8 mouse cellular contexts compared by ENCODE assay signal in the genomic region with DNA sequence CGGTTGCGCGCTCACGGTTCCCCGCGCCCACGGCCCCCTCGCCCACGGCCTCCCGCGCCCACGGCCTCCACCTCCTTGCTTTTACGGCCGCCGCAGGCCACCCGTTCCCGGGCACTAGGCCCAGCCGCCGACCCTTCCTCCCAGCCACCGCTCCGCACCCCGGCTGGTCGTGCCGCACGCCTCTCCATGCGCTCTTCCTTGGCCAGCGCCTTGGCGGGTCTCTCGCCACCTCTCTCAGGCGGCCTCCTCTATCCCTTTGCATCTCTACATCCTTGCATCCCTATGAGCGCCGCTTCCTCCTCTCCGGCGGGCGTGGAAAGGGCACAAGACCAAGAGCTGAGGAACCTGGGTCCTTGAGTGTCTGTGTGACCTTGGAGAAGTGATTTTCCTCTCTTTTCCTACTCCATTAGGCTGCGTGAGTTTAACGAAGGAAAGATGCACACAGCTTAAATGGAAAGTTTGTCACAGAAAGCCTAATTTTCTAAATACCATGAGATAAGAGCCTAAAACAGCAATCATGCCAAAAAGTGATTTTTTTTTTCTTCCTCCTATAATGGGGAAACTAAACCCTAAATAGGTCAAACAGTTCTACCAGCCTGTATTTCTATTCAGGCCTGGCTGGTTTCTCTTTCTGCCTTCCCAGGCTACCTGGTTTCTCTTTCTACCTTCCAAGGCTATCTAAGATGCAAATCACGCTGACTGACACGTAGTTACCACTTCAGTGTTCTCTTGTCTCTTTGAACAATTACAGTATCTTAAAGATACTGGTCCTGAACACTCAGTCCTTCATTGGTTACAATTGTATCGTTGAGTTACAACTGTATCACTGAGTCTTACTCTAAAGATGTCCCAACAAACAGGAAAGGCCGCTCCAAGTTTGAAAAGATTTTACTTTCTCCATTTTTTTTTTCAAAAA. TPM values are rescaled to one million over a fixed set of nuclear protein-coding genes. Genes with fewer than 3 reads are reported as not detected.
DNase-seq lines count a peak whose midpoint lies in the region; ATAC-seq and TF ChIP-seq lines count a peak whose summit lies in the region.

No protein-coding gene starts in this region.

- no peaks in the 10 kb centered on the region for H3K27me3 ChIP-seq in embryonic facial prominence, embryonic 14.5 days (replicated peaks; ENCODE audit: control insufficient read depth, insufficient read depth, low read length)
- H3K27me3 ChIP-seq in hindbrain, embryonic 13.5 days = no peaks in the 10 kb centered on the region
- no peaks in the 10 kb centered on the region for H3K27me3 ChIP-seq in midbrain, embryonic 12.5 days
- no peaks in the 10 kb centered on the region for H3K27me3 ChIP-seq in testis, adult 2 months (ENCODE audit: control insufficient read depth, insufficient read depth, low read length)

- peak overlapping the region; percentile 84 for H3K9ac ChIP-seq in embryonic facial prominence, embryonic 14.5 days (ENCODE audit: low read depth, low read length)
- H3K9ac ChIP-seq in hindbrain, embryonic 13.5 days = peak overlapping the region; percentile 88
- peak overlapping the region; percentile 87 for H3K9ac ChIP-seq in midbrain, embryonic 12.5 days (replicated peaks)

- H3K27ac ChIP-seq in embryonic facial prominence, embryonic 14.5 days (replicated peaks; ENCODE audit: low read depth, low read length) = peak overlapping the region; percentile 75
- peak overlapping the region; percentile 91 for H3K27ac ChIP-seq in hindbrain, embryonic 13.5 days
- H3K27ac ChIP-seq in midbrain, embryonic 12.5 days (replicated peaks) = peak overlapping the region; percentile 90
- H3K27ac ChIP-seq in testis, adult 2 months (ENCODE audit: control insufficient read depth, insufficient read depth, low read depth, low read length) = peak overlapping the region; percentile 93

- no peaks in the 10 kb centered on the region for H3K9me3 ChIP-seq in embryonic facial prominence, embryonic 14.5 days (ENCODE audit: control insufficient read depth, low read length)
- no peaks in the 10 kb centered on the region for H3K9me3 ChIP-seq in hindbrain, embryonic 13.5 days
- no peaks in the 10 kb centered on the region for H3K9me3 ChIP-seq in midbrain, embryonic 12.5 days

- peak overlapping the region; percentile 90 for H3K4me3 ChIP-seq in embryonic facial prominence, embryonic 14.5 days (ENCODE audit: low read depth, low read length)
- H3K4me3 ChIP-seq in hindbrain, embryonic 13.5 days = peak overlapping the region; percentile 88
- H3K4me3 ChIP-seq in midbrain, embryonic 12.5 days = peak overlapping the region; percentile 92
- peak overlapping the region; percentile 99 for H3K4me3 ChIP-seq in testis, adult 2 months (ENCODE audit: control insufficient read depth, low read depth, low read length)

- peak; percentile 58 for ATAC-seq in embryonic facial prominence, embryonic 14.5 days (ENCODE audit: low read depth)
- ATAC-seq in hindbrain, embryonic 13.5 days (ENCODE audit: low FRiP score) = peak; percentile 57
- ATAC-seq in midbrain, embryonic 12.5 days (ENCODE audit: low FRiP score, low read depth) = peak; percentile 74

- no peak for TF ChIP-seq POLR2A in testis, adult 2 months (IDR thresholded peaks at IDR 0.05; ENCODE audit: control insufficient read depth, low read depth, low read length)

- TF ChIP-seq CTCF in testis, adult 2 months (IDR thresholded peaks at IDR 0.05; ENCODE audit: control insufficient read depth, insufficient read depth, insufficient replicate concordance, low read depth, low read length) = no peak

- H3K4me1 ChIP-seq in embryonic facial prominence, embryonic 14.5 days (ENCODE audit: control insufficient read depth, insufficient read depth, low read length) = no peaks in the 10 kb centered on the region
- H3K4me1 ChIP-seq in hindbrain, embryonic 13.5 days (replicated peaks) = peaks cover 19% of the 10 kb centered on the region
- H3K4me1 ChIP-seq in midbrain, embryonic 12.5 days = peaks cover 5% of the 10 kb centered on the region; the same call in 1 of the 2 replicates
- peaks cover 4% of the 10 kb centered on the region; the same call in 1 of the 2 replicates for H3K4me1 ChIP-seq in testis, adult 2 months (ENCODE audit: control insufficient read depth, insufficient read depth, low read length)

- 16% methylated on average over 18 of the region's 41 CpGs for WGBS in embryonic facial prominence, embryonic 14.5 days
- 10% methylated on average over 28 of the region's 41 CpGs for WGBS in hindbrain, embryonic 13.5 days
- WGBS in midbrain, embryonic 12.5 days = 10% methylated on average over 31 of the region's 41 CpGs

- peak overlapping the region; percentile 92 for H3K4me2 ChIP-seq in embryonic facial prominence, embryonic 14.5 days (ENCODE audit: low read depth, low read length)
- peak overlapping the region; percentile 81 for H3K4me2 ChIP-seq in hindbrain, embryonic 13.5 days
- peak overlapping the region; percentile 82 for H3K4me2 ChIP-seq in midbrain, embryonic 12.5 days (replicated peaks)

- intact Hi-C loops in left cerebral cortex, postnatal 14 days (cut with DNase I) = no loop called here

- peak; percentile 64 for DNase-seq in embryo, embryonic 10.5 days (ENCODE audit: low spot score)
- DNase-seq in embryo, embryonic 9.5 days (ENCODE audit: extremely low spot score) = no peak
- DNase-seq in NIH3T3 (ENCODE audit: low read depth) = peak; percentile 58
- peak; percentile 38 for DNase-seq in embryonic facial prominence, embryonic 14.5 days (ENCODE audit: low spot score)
- peak; percentile 13 to 39 for DNase-seq in left cerebral cortex, postnatal 14 days (ENCODE audit: low spot score in 2 of 2)

- H3K36me3 ChIP-seq in embryonic facial prominence, embryonic 14.5 days (ENCODE audit: control insufficient read depth, insufficient read depth, low read length) = no peaks in the 10 kb centered on the region
- no peaks in the 10 kb centered on the region for H3K36me3 ChIP-seq in hindbrain, embryonic 13.5 days
- no peaks in the 10 kb centered on the region for H3K36me3 ChIP-seq in midbrain, embryonic 12.5 days
- no peaks in the 10 kb centered on the region for H3K36me3 ChIP-seq in testis, adult 2 months (ENCODE audit: control insufficient read depth, insufficient read depth, low read length)

RNA-seq across cellular contexts. Expression of gene Srpk2, which starts 8.0 kb away (rescaled TPM):
- 51.2 and 57.3 TPM in 2 replicates for polyA plus RNA-seq in embryonic facial prominence, embryonic 14.5 days (2014; fragmentation: Nextera tagmentation; extraction: Ambion mirVana)
- 101 and 105 TPM in 2 replicates for polyA plus RNA-seq in hindbrain, embryonic 13.5 days (2015; fragmentation: Nextera tagmentation; extraction: Ambion mirVana)
- total RNA-seq in left cerebral cortex, postnatal 14 days (2021) = 100 to 1,000 TPM; 182 to 186 TPM
- polyA plus RNA-seq in midbrain, embryonic 12.5 days (2016; fragmentation: Nextera tagmentation; extraction: Ambion mirVana) = 77.3 and 78.2 TPM in 2 replicates
- polyA plus RNA-seq in testis, adult 2 months (2012; rRNA removed) = 229 and 250 TPM in 2 replicates
